Mouse (Mus musculus) ES-E14 (cell line): ENCODE results near the gene Gm36079. TPM values are rescaled to one million over a fixed set of nuclear protein-coding genes. Genes with fewer than 3 reads are reported as not detected.
"Not testable (repeated sequence)": the region's sequence is repeated elsewhere in the genome, so short reads cannot be mapped to it uniquely, and the experiment has no call there.

Source experiments
- DNase-seq: peaks from one replicate; pipeline ENCODE4 v3.0.0-alpha.2; 2013; ENCODE audit warnings: low read depth, low spot score
- H3K27ac ChIP-seq: 2 replicates; pipeline ENCODE4 v1.5.1; 2012; ENCODE audit warnings: low read depth, mild to moderate bottlenecking, low read length, moderate library complexity, mixed read lengths; ENCODE audit not compliant: poor library complexity, insufficient read depth, severe bottlenecking
- H3K36me3 ChIP-seq: 2 replicates; pipeline ENCODE4 v1.6.1; 2012; ENCODE audit warnings: mild to moderate bottlenecking, low read length, moderate library complexity, mixed read lengths; ENCODE audit not compliant: control insufficient read depth, poor library complexity, insufficient read depth, severe bottlenecking
- H3K4me1 ChIP-seq, 2 experiments: fragments of 150-350 bp in 1 of 2; sonication (generic) in 1 of 2; 2 replicates each; pipeline ENCODE4 v1.6.1; 2012; ENCODE audit warnings: low read length in 2 of 2, mild to moderate bottlenecking in 1 of 2, mixed read lengths in 1 of 2; ENCODE audit not compliant: control insufficient read depth in 2 of 2, insufficient read depth in 2 of 2, poor library complexity in 1 of 2
- H3K4me3 ChIP-seq, 2 experiments: fragments of 150-350 bp in 1 of 2; sonication (generic) in 1 of 2; 2 replicates each; pipeline ENCODE4 v1.5.1; 2012; ENCODE audit warnings: low read length in 2 of 2, low read depth in 1 of 2, mild to moderate bottlenecking in 1 of 2, mixed read lengths in 1 of 2; ENCODE audit not compliant: insufficient read depth in 1 of 2, poor library complexity in 1 of 2, severe bottlenecking in 1 of 2
- H3K9ac ChIP-seq: 2 replicates; pipeline ENCODE4 v1.6.1; 2012; ENCODE audit warnings: low read depth, mild to moderate bottlenecking, low read length, mixed read lengths; ENCODE audit not compliant: poor library complexity, insufficient read depth, severe bottlenecking
- H3K9me3 ChIP-seq: fragments of 150-350 bp; sonication (generic); 2 replicates; pipeline ENCODE4 v1.6.1; 2012; ENCODE audit warnings: low read depth, mild to moderate bottlenecking, low read length; ENCODE audit not compliant: control insufficient read depth, insufficient read depth
- in situ Hi-C, 2 experiments: fragments of 600-800 bp; cut with MboI; formaldehyde crosslinking; loops; one replicate each; pipeline ENCODE4 v1.15.1; 2025; ENCODE audit warnings: low sequenced_read_pairs in 2 of 2, inconsistent platforms in 1 of 2; ENCODE audit not compliant: unreplicated experiment in 2 of 2
- total RNA-seq: library from RNA; depleted of rRNA; stranded (reverse); fragments of 300-350 nt; gene quantifications from 2 replicates; pipeline ENCODE4 v1.2.3, GENCODE M21; 2012; rRNA removed

Gm36079 gene
- total RNA-seq: not detected in 2 replicates

DNA sequence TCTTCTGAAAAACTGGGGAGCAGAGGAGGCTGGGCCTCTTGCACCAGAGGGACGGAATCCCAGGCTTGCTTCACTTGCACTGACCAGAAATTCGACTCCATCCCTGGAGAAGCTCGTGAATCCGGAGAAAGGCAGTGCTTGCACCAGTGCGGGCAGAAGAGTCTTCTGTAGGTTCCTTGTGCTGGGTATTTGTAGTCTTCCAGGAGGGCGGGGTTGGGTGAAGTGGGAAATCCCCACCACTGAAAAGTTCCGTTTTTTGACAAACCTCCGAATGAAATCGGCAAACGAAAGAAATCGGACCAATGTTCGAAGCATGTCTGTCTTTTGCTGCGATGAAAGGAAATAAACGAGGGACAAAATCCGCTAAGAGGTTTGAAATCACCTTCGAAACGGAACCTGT, at the start of gene Gm36079:
Gene Gm36079 (minus strand): TSS at position 101 of the 400 bp plus-strand sequence.
- H3K27ac ChIP-seq, H3K9me3 ChIP-seq, in situ Hi-C loops: not testable (repeated sequence)

GRCm38 (mm10) chr13:120070878-120071277, 44.1 kb upstream of the Gm36079 start:
- in situ Hi-C loops, DNase-seq: not testable (repeated sequence)

More for the DNA sequence above, at the start of gene Gm36079:
- DNase-seq, H3K9ac ChIP-seq, H3K4me1 ChIP-seq, H3K4me3 ChIP-seq, H3K36me3 ChIP-seq: not testable (repeated sequence)

DNA sequence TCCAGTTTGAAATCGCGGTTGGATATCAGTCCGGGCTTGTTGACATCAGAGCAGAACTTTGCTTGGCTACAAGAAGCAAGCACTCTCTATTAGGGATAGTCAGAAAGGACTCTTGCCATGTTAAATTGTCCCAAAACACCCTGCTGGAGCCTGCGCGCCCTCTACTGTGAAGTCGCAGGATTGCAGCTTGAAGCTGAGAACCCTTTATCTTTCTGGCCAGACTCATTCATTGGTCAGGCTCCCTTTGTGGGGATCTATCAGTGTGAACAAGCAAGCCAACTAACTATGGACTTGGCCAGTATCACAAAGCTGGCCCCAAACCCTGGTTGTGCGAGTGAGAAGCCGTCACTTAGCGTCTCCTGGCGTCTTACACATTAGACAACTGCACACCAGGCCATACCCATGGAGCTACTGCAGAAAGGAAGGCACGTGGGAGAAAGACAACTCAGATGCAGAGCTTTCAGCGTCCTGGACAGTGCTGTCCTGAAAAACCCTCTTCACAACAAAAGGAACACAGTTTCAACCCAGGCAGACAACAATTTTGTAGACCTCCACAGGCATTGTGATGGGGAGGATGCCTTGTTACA, 43.3 kb upstream of the Gm36079 start:
- H3K36me3 ChIP-seq, in situ Hi-C loops, H3K27ac ChIP-seq, H3K9me3 ChIP-seq, H3K4me1 ChIP-seq, DNase-seq, H3K9ac ChIP-seq, H3K4me3 ChIP-seq: not testable (repeated sequence)

More at GRCm38 (mm10) chr13:120070878-120071277, 44.1 kb upstream of the Gm36079 start:
- H3K4me1 ChIP-seq, H3K9me3 ChIP-seq, H3K27ac ChIP-seq, H3K4me3 ChIP-seq, H3K9ac ChIP-seq, H3K36me3 ChIP-seq: not testable (repeated sequence)

DNA sequence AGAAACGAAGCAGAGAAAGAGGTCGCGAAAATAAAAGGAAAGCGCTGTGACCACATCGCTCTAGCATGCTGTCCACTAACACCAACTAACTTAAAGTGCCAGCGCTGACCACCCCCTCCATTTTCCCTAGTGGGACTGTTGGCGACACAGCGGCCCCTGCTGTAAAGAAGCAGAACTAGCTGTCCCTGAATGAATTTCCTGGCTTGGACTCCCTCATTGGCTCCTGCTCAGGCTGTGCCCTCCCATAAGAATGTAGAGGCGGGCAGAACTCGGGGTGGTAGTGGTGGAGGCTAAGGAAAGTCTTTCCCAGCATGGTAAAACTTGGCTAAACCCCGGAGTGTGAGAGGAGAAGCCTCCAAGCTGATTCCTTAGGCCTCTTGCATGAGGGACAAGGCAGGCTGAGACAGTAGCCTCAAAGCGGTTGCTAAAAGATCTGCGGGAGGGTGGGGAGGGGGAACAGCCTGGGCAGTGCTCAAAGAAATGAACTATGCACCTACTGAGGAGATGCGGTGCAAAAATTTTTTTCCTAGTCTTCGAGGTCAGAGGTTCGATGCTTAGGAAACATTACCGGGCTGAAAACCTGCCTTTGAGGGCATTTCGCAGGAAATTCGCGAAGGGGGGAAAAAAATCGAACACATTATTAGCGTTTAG, 36.8 kb upstream of the Gm36079 start:
- H3K36me3 ChIP-seq, H3K4me1 ChIP-seq, H3K9ac ChIP-seq, H3K4me3 ChIP-seq, DNase-seq, in situ Hi-C loops, H3K27ac ChIP-seq, H3K9me3 ChIP-seq: not testable (repeated sequence)

- H3K4me1 ChIP-seq, H3K4me3 ChIP-seq, H3K27ac ChIP-seq, in situ Hi-C loops, H3K9ac ChIP-seq, DNase-seq, H3K9me3 ChIP-seq, H3K36me3 ChIP-seq: not testable (repeated sequence)
Observed at GRCm38 (mm10) chr13:120062903-120063302, 36.1 kb upstream of the Gm36079 start.

DNA sequence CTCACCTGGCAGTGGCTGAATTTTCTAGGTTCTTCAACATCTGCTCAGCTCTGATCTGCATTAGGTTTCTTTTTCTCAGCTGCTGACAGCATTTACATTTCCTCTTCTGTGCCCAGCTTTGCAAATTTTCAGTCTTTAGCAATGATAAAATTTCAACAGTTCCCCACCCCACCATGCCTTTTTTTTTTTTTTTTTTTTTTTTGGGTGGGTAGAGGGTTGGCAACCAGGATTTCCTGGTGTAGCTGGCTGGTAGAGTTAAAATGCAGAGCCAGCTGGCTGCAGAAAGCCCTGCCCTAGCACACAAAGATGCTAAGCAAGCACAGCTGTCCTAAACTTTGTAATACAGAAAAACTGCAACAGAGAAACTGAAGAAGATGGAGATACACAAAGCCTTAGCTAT, 25.3 kb upstream of the Gm36079 start, which contains the start of gene Gm21188:
Gene Gm21188 (minus strand): TSS at position 110 of the 400 bp plus-strand sequence.
- H3K9ac ChIP-seq, H3K4me3 ChIP-seq, DNase-seq, in situ Hi-C loops, H3K4me1 ChIP-seq, H3K36me3 ChIP-seq, H3K27ac ChIP-seq, H3K9me3 ChIP-seq: not testable (repeated sequence)

DNA sequence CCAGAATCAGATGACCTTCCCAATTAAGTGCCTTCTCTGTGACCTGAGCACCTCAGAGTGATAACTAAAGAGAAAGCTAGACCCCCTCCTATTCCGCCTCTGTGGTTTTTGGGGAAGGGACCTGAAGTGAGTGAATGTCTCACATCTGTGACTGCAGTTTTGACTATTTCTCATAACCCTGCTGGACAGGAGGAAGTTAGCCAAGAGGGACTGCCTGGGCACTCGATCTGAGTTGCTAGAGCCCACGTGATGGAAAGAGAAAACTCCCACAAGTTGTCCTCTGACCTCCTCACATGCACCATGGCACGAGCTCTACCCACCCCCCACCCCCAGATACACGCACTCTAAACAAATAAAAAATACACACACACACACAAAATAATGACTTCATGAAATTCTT, 21.8 kb upstream of the Gm36079 start:
- H3K4me1 ChIP-seq, DNase-seq, H3K36me3 ChIP-seq, H3K27ac ChIP-seq, H3K9me3 ChIP-seq, H3K4me3 ChIP-seq, H3K9ac ChIP-seq, in situ Hi-C loops: not testable (repeated sequence)

DNA sequence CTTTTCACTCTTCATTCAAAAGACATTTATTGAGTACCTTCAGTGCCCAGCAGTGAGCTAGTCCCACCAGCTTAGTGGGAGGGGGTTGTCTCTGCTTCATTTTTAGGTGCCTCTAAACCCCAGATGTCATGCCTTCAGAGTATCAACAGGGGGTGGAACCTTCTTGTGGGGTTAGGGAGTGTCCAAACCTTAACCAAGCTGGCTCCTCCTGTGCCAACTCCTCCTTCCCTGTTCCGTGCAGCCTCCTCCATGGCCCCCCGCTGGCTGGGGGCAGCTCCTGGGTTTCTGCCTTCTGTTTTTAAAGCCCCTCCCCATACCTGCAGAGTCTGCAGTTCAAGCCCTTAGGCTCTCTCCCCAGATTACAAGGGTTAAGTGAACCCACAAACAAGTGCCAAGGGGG, 21.4 kb upstream of the Gm36079 start:
- H3K36me3 ChIP-seq, DNase-seq, in situ Hi-C loops, H3K4me1 ChIP-seq, H3K4me3 ChIP-seq, H3K9me3 ChIP-seq, H3K27ac ChIP-seq, H3K9ac ChIP-seq: not testable (repeated sequence)
